Mouse (Mus musculus) megakaryocyte, embryonic 14.5 days (primary cell): ENCODE data around the gene Neurod2. TPM values are rescaled to one million over a fixed set of nuclear protein-coding genes. Genes with fewer than 3 reads are reported as not detected.

Experiments used
- H3K27me3 ChIP-seq: replicated peaks from 2 replicates; pipeline ENCODE3; 2012; ENCODE audit warnings: inconsistent platforms
- H3K36me3 ChIP-seq: replicated peaks from 2 replicates; pipeline ENCODE3; 2012; ENCODE audit warnings: low read length, inconsistent platforms, mixed read lengths
- H3K4me1 ChIP-seq: 2 replicates; pipeline ENCODE4 v1.6.1; 2012; ENCODE audit warnings: inconsistent platforms
- H3K4me3 ChIP-seq: replicated peaks from 2 replicates; pipeline ENCODE3; 2012; ENCODE audit warnings: moderate library complexity, mild to moderate bottlenecking, inconsistent platforms
- H3K9me3 ChIP-seq: 2 replicates; pipeline ENCODE4 v1.6.1; 2012; ENCODE audit warnings: inconsistent platforms
- FLI1 ChIP-seq: IDR thresholded peaks from 2 replicates; pipeline ENCODE4 v1.6.1; 2012; ENCODE audit warnings: low read length, inconsistent platforms, mixed read lengths
- GATA1 ChIP-seq: IDR thresholded peaks from 3 replicates; pipeline ENCODE4 v1.6.1; 2012; ENCODE audit warnings: mixed read lengths, low read length, inconsistent platforms, borderline replicate concordance
- polyA plus RNA-seq: library from polyadenylated mRNA; stranded (reverse); fragments of >175 nt; gene quantifications from 2 replicates; pipeline ENCODE4 v1.2.3, GENCODE M21; 2012; ENCODE audit warnings: low replicate concordance; ENCODE audit not compliant: insufficient read depth

The Neurod2 gene
- polyA plus RNA-seq, 1 experiment = not detected

DNA sequence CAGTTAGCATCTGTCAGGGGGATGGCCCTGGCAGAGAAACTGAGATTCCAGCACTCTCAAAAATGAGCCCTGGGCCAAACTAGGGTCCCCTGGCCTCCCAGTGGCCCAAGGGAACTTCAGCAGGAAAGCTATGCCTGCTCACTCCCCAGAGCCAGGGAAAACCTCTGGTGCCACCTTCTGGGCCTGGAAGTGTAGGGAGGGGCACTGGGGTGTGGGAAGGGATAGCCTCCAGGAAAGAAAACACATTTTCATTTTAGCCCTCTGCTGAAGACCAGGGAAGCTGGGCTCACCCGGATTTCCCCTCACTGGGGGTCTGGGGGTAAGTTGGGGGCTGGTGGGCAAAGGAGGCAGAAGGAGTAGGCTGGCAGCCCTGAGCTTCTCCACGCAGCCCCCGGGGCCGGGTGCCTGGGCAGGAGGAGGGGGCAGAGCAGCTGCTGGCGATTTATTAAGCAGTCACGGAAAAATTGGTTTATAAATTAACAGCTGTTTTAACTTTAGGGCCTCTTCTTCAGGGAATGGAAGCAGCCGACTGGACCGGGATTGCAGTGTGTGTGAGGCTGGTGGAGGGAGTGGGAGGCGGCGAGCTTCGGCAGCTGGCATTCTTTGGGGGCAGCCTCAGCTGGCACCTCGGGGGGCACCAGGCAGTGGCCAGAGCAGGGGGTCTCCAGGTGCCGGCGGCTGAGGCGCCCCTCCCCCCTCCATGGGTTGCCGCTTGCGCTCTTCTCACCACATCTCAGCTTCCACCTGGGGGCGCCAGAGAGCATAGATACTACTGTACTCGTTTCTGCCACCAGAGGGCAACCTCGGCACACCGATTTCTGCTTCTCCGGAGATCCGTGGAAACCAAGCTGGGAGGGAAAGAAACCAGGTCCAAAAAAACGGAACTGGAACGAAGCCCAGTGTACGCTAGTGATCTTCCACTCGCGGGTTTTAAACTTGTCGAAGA is 12.8 kb upstream of the Neurod2 start:
- Histone ChIP-seq H3K4me1 (peaks cover 30% of the 10 kb centered on the region), H3K36me3 (no peaks in the 10 kb centered on the region), H3K9me3 (no peaks in the 10 kb centered on the region), H3K4me3 (peak overlapping the region; percentile 80), H3K27me3 (peaks cover 83% of the 10 kb centered on the region)
- TF ChIP-seq FLI1 (no peak), GATA1 (no peak)

DNA sequence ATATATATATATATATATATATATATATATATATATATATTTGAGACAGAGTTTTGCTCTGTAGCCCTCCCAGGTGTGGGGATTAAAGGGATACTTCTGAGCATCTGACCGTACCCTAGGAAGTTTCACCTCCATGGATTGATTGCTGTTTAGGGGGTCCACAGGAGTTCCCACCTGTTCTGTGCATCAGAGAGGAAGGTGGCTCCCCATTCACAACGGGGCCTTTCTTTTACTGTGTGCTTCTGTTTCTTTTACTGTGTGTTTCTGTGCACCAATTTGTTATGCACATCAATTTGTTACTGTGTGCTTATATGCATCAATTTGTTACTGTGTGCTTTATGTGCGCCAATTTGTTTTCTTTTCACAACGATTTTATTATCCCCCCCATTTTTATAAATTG is 11.7 kb upstream of the Neurod2 start:
- Histone ChIP-seq H3K4me3 (no peak overlapping the region), H3K9me3 (no peaks in the 10 kb centered on the region)
- no peak for TF ChIP-seq FLI1
- TF ChIP-seq GATA1 = no peak

DNA sequence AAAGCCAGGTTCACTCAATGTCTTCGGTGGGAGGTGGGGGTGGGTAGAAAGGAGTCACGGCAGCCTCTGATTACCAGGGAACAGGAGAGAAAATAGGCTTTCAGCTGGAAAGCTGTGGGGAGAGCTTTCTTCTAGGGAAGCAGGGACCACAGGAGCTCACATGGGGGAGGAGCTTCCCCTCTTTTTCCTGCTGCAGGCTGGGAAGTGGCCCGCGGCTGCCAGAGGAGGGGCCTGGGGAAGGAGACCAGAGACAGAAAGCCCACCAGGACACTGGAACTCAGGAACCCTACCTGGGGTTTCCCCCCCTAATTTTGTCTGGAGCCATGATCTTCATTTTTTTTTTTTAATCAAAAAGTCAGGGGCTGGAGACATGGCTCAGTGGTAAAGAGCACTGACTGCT is 11.1 kb upstream of the Neurod2 start:
- H3K4me1 ChIP-seq = peaks cover 28% of the 10 kb centered on the region
- TF ChIP-seq GATA1 = no peak
- no peak for TF ChIP-seq FLI1
- H3K27me3 ChIP-seq = peaks cover 85% of the 10 kb centered on the region
- H3K4me3 ChIP-seq = no peak overlapping the region
- no peaks in the 10 kb centered on the region for H3K36me3 ChIP-seq
- no peaks in the 10 kb centered on the region for H3K9me3 ChIP-seq

More for the DNA sequence above, 11.7 kb upstream of the Neurod2 start:
- Histone ChIP-seq H3K4me1 (peaks cover 30% of the 10 kb centered on the region), H3K27me3 (peaks cover 83% of the 10 kb centered on the region), H3K36me3 (no peaks in the 10 kb centered on the region)

DNA sequence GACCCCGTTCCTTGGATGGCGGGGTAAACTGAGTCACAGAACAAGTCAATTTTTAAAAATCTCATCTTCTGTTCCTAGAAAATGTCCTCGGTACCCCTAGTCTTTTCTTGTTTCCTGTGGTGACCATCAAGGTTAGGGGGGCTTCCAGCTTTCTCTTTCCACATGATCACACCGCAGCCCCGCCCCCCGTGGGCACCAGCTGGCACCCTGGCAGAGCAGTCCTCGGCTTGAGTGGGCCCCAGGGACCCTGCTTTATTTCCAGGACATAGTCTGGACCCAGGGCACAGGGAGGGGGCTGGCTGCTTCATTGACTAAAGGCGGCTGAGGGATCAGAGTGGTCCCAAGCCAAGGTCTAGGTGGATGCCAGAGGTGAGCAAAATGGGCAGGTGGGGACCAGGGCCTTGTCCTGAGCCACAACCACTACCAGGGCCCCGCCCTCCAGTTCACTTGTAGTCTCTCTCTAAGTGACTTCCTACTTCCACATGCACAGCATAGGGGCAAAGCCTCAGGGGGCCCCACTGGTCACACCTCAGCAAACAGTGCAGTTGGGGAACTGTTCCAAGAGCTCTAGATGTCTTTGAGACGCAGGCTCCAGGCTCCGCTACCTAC is 10.3 kb upstream of the Neurod2 start:
- TF ChIP-seq GATA1 (no peak), FLI1 (no peak)
- peaks cover 89% of the 10 kb centered on the region for H3K27me3 ChIP-seq
- H3K4me3 ChIP-seq = no peak overlapping the region
- H3K9me3 ChIP-seq = no peaks in the 10 kb centered on the region
- H3K36me3 ChIP-seq = no peaks in the 10 kb centered on the region
- H3K4me1 ChIP-seq = peaks cover 29% of the 10 kb centered on the region

DNA sequence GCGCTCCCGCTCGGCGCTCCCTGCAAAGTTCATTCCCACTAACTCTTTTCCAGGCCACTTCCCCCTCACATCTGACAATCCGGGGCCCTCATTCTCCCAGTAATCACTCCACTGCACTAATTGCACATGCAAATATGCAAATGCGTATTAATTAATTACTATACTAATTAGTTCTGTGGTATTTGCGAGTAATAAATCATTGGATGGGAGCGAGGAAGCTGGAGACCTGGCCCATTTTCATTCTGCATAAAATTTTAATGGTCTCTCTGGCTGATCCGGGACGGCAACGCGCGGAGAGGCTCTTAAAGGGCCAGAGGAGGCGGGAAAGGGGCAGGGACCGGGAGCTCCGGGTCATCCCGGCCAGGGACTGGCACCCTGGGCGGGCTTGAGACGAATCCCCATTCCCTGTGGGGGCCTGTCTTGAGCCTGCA is 9.6 kb upstream of the Neurod2 start:
- TF ChIP-seq FLI1 = no peak
- TF ChIP-seq GATA1 = no peak
- H3K4me3 ChIP-seq = no peak overlapping the region
- no peaks in the 10 kb centered on the region for H3K9me3 ChIP-seq
- no peaks in the 10 kb centered on the region for H3K36me3 ChIP-seq
- peaks cover 92% of the 10 kb centered on the region for H3K27me3 ChIP-seq
- peaks cover 36% of the 10 kb centered on the region for H3K4me1 ChIP-seq

DNA sequence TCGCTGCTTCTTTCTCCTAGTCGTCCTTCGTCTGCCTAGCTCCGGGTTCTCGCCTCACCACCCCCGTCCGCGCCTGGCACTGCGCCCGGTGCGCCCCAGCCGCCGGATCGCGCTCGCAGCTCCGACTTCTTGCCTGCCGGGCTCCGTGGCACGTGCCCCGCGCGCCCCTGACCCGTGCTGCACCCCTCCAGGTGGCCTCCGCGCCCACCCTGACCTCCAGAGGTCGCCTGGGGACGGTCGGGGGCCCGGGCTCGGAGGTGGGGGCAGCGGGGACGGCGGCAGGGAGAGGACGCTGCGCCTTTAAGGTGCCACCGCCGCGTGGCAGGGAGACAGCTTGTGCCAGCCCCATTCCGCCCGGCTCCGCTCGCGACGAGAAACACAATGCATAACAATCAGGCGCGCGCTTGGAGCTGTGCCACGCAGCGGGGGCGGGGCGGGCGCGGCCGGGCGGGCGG is 9.1 kb upstream of the Neurod2 start:
- no peaks in the 10 kb centered on the region for H3K9me3 ChIP-seq
- H3K36me3 ChIP-seq = no peaks in the 10 kb centered on the region
- TF ChIP-seq FLI1 (no peak), GATA1 (no peak)
- peaks cover 92% of the 10 kb centered on the region for H3K27me3 ChIP-seq
- peak overlapping the region; percentile 76 for H3K4me3 ChIP-seq
- H3K4me1 ChIP-seq = peaks cover 37% of the 10 kb centered on the region

DNA sequence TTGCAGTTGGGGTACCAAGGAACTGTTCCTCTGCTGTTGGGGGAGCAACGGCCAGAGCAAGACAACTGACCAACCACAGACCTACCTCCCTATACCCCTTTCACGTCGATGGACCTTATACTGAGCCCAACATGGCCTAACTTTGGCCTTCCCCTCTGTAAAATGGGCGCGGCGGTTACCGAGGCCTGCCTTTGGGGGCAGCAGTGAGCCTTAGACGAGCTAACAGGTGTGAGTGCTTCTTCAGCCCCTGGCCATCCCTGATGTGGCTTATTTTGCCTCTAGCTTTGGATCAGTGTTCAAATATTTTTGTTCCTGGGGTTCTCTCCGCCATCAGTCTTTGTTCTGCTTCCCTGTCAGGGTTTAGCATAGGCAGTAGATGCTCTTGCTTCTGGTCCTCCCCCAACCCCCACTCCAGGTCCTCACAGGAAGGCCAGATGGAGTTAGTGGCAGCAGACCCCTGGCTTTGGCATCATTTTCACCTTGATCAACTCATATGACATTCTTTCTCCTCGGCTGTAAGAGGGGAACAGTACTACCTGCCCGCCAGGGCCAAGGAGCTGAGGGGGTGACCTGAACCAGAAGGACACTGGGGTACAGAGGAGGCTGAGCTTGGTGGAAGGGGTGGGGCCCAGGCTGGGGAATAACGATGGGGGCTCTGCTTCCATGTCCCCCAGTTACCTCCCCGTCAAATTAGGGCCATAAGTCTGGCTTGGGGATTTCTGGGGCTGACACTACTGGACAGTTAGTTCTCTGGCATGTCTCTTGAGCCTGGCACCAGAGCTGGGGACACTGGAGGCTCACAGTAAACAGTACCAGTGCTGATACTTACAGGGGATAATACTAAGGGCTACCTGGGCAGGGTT is 7.0 kb upstream of the Neurod2 start:
- TF ChIP-seq GATA1 = no peak
- TF ChIP-seq FLI1 = no peak
- Histone ChIP-seq H3K4me3 (no peak overlapping the region), H3K9me3 (no peaks in the 10 kb centered on the region; the same call in 1 of the 2 replicates), H3K4me1 (peaks cover 26% of the 10 kb centered on the region), H3K36me3 (no peaks in the 10 kb centered on the region), H3K27me3 (peaks cover 97% of the 10 kb centered on the region)

DNA sequence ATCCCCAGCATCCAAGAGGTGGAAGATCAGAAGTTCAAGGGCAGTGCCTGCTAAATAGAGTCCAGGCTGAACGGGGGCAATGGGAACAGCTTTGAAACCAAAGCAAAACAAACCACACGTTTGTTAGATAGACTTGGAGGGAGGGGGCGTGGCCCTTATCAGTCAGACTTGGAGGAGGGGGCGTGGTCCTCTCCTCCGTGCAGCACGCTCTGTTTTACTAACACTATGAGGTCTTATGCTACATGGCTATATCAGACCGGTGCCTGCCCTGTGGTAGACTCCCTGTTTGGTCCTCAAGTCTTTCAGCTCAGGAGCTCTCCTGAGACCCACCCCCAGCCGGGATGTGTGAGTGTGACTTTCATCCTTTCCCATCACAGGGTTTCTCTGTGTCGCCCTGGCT is 5.8 kb upstream of the Neurod2 start:
- H3K9me3 ChIP-seq = no peaks in the 10 kb centered on the region; the same call in 1 of the 2 replicates
- H3K27me3 ChIP-seq = peaks cover 100% of the 10 kb centered on the region
- no peaks in the 10 kb centered on the region for H3K36me3 ChIP-seq
- H3K4me3 ChIP-seq = no peak overlapping the region
- no peak for TF ChIP-seq GATA1
- no peak for TF ChIP-seq FLI1
- peaks cover 26% of the 10 kb centered on the region for H3K4me1 ChIP-seq

DNA sequence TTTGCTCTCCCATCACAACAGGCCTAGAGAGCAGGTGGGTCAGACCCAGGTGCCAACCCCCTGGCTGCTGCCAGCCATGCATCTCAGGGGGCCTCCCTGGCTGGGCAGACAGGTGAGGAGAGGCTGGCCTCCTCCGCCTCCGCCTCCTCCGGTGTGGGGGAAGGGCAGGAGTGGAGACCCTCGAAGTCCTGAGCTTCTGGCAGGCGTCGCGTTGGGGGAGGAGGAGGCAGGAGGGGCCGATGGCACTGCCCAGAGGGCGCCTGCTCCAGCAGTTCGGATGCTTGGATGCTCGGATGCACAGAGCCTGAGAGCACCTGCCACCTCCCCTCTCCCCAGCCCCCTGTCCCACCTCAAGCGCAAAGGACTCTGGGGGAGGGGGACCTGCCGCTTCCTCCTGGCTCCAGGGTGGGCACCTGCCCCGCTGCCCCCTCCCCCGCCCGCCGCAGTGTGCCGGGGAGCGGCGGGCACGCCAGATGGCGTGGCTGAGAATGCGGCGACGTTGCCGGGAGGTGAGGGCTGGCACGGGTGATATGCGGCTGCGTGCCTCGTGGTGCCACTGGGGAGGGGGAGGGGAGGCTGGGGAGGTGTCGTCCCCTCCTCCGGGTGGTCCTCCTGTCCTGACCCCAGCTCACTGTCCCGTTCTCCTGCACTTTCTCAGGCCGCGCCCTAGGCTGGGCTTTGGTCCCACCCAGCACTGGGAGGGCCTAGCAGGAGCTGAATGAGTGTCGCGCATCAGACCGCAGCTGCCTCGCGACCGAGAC is 4.7 kb upstream of the Neurod2 start:
- Histone ChIP-seq H3K27me3 (peaks cover 100% of the 10 kb centered on the region), H3K4me1 (peaks cover 26% of the 10 kb centered on the region), H3K9me3 (no peaks in the 10 kb centered on the region; the same call in 1 of the 2 replicates), H3K4me3 (peak overlapping the region; percentile 74), H3K36me3 (no peaks in the 10 kb centered on the region)
- TF ChIP-seq FLI1 (no peak), GATA1 (no peak)
